Mouse (Mus musculus) midbrain, embryonic 11.5 days (tissue): ENCODE measurements at regions not wholly inside any gene's neighbourhood (a gene's known extent, or its start where the extent isn't known, plus 50 kb on each side); places are given as distances from the start of the nearest gene placed in this dataset.

ENCODE experiments used
- ATAC-seq: fragments of 200-750 bp; cut with Nextera tagmentation; 2 replicates; pipeline ENCODE4 v1.8.0; 2017; ENCODE audit warnings: moderate TSS enrichment, moderate library complexity; ENCODE audit not compliant: low FRiP score
- DNase-seq: peaks from one replicate; pipeline ENCODE4 v3.0.0; 2015; ENCODE audit warnings: low spot score; ENCODE audit errors: missing footprints
- H3K27ac ChIP-seq: fragments of 300-500 bp; sonication (generic); 2 replicates; pipeline ENCODE4 v1.5.1; 2014; ENCODE audit warnings: low read depth, low read length
- H3K27me3 ChIP-seq: fragments of 300-500 bp; sonication (generic); 2 replicates; pipeline ENCODE4 v1.6.1; 2014; ENCODE audit warnings: mild to moderate bottlenecking, low read length, moderate library complexity, mixed read lengths; ENCODE audit not compliant: control insufficient read depth, insufficient read depth
- H3K36me3 ChIP-seq: fragments of 300-500 bp; sonication (generic); 2 replicates; pipeline ENCODE4 v1.6.1; 2014; ENCODE audit warnings: mild to moderate bottlenecking, low read length, moderate library complexity, mixed read lengths; ENCODE audit not compliant: control insufficient read depth, insufficient read depth
- H3K4me1 ChIP-seq: fragments of 300-500 bp; sonication (generic); 2 replicates; pipeline ENCODE4 v1.6.1; 2014; ENCODE audit warnings: low read length; ENCODE audit not compliant: control insufficient read depth, insufficient read depth
- H3K4me2 ChIP-seq: fragments of 300-500 bp; sonication (generic); 2 replicates; pipeline ENCODE4 v1.6.1; 2014; ENCODE audit warnings: mild to moderate bottlenecking, moderate library complexity
- H3K4me3 ChIP-seq: fragments of 300-500 bp; sonication (generic); 2 replicates; pipeline ENCODE4 v1.5.1; 2014; ENCODE audit warnings: low read depth, low read length
- H3K9ac ChIP-seq: fragments of 300-500 bp; sonication (generic); 2 replicates; pipeline ENCODE4 v1.6.1; 2014; ENCODE audit warnings: low read length
- H3K9me3 ChIP-seq: fragments of 300-500 bp; sonication (generic); 2 replicates; pipeline ENCODE4 v1.6.1; 2016; ENCODE audit warnings: low read length; ENCODE audit not compliant: control insufficient read depth
- WGBS: fragments of 180-500 bp; shearing (Covaris S2); extraction: QIAGEN DNeasy Blood & Tissue Kit; methylation state at CpG from one replicate; pipeline ENCODE4 v1.1.7; 2014; 5-methylcytosine and 5-hydroxymethylcytosine counted together

DNA sequence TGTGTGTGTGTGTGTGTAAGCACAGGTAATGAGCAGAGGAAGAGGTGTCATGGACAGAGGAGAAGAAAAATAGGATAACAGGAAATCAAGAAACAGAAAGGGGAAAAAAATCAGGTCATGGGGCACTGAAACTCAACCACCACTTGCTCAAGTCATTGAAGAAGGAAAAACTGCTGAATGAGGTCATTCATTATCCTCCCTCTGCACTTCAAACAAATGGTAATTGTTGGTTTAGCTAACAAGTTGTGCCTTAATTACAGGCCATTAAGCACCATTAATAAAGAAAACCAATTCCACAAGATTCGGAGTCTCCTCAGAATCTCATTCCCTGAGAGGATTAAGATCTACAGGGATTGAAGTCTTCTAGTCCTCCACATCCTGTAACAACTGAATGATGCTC lies 266.5 kb upstream of the Trib2 start:
- Histone ChIP-seq H3K9ac (no peak overlapping the region), H3K36me3 (no peaks in the 10 kb centered on the region), H3K27ac (no peak overlapping the region), H3K9me3 (no peaks in the 10 kb centered on the region), H3K4me1 (no peaks in the 10 kb centered on the region), H3K27me3 (no peaks in the 10 kb centered on the region), H3K4me3 (no peak overlapping the region), H3K4me2 (no peak overlapping the region)
- WGBS, result 52% methylated on average over 1 of the region's 1 CpGs
- ATAC-seq (no peak), DNase-seq (no peak)

GRCm38 (mm10) chr12:16077215-16077614 lies 260.5 kb upstream of the Trib2 start:
- Histone ChIP-seq H3K27ac (no peak overlapping the region), H3K4me1 (no peaks in the 10 kb centered on the region), H3K9ac (no peak overlapping the region), H3K36me3 (no peaks in the 10 kb centered on the region), H3K27me3 (no peaks in the 10 kb centered on the region), H3K9me3 (no peaks in the 10 kb centered on the region), H3K4me3 (no peak overlapping the region), H3K4me2 (no peak overlapping the region)
- ATAC-seq (no peak), DNase-seq (no peak)
- WGBS, result 88% methylated on average over 1 of the region's 1 CpGs

DNA sequence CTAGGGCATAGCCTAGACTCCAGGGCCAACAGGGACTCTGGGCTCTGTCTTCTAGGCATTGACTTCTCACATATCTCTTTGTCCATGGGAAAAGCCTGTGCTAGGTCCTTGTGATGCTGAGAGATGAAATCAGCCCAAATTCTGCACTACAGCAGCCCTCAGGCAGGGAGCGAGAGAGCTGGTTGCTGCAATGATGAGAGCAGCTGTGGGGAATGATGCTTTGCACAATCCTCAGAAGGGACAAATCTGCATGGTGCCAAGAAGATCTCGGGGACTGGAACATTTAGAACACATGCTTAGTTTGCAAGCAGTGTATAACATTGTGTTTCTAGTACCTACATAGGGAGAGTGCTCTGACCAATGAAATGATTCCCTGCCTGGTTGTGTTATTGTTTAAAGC lies 259.2 kb upstream of the Trib2 start:
- Histone ChIP-seq H3K36me3 (no peaks in the 10 kb centered on the region), H3K4me3 (no peak overlapping the region), H3K9me3 (no peaks in the 10 kb centered on the region), H3K27me3 (no peaks in the 10 kb centered on the region), H3K4me1 (no peaks in the 10 kb centered on the region), H3K4me2 (no peak overlapping the region), H3K9ac (no peak overlapping the region), H3K27ac (no peak overlapping the region)
- no peak for DNase-seq
- ATAC-seq, result no peak
- WGBS, result 86% methylated on average over 2 of the region's 2 CpGs

GRCm38 (mm10) chr12:16068940-16069339 lies 252.2 kb upstream of the Trib2 start:
- Histone ChIP-seq H3K27ac (no peak overlapping the region), H3K36me3 (no peaks in the 10 kb centered on the region), H3K4me3 (no peak overlapping the region), H3K4me1 (no peaks in the 10 kb centered on the region), H3K4me2 (no peak overlapping the region), H3K9ac (no peak overlapping the region), H3K27me3 (no peaks in the 10 kb centered on the region), H3K9me3 (no peaks in the 10 kb centered on the region)
- ATAC-seq (no peak), DNase-seq (no peak)
- 92% methylated on average over 13 of the region's 13 CpGs for WGBS

DNA sequence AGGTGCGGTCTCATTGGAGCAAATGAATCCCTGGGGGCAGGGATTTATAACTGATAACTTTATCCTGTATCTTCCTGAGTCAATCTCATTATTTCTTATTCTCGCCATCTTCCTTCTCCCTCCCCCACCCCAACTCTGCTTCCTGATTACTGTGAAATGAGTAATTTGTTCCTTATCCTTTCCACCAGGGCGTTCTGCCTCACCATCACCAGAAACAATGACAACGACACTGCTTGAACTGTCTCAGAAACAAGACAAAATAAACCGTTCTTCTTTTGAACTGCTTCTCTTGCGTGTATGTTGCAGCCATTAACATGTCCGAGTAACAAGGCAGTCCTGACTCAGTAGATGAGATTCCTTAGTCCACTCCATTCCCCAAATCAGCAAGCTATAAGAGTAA lies 246.0 kb upstream of the Trib2 start:
- WGBS, result 93% methylated on average over 7 of the region's 7 CpGs

DNA sequence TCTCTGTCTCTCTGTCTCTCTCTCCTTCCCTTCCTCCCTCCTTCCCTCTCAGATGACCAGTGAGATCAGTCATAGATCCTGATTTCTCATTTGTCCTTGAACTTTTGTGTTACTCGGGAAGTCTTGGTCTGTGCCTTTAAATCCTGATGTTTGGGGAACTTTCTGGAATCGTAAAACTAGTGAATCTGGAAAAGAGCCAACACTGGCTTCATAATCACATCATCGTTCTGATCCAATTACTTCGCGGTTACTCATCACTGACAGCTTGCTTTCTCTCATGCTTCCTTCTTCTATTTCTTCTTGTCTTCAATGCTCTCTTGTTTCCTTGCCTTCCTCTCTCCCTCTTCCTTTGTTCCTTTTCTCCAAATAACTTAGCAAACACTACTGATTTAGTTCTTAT lies 243.7 kb upstream of the Trib2 start:
- no peak overlapping the region for H3K4me3 ChIP-seq
- H3K36me3 ChIP-seq, result no peaks in the 10 kb centered on the region
- no peaks in the 10 kb centered on the region for H3K27me3 ChIP-seq
- no peak for ATAC-seq
- no peaks in the 10 kb centered on the region for H3K9me3 ChIP-seq
- no peak overlapping the region for H3K4me2 ChIP-seq
- no peak for DNase-seq
- H3K4me1 ChIP-seq, result no peaks in the 10 kb centered on the region
- no peak overlapping the region for H3K9ac ChIP-seq
- H3K27ac ChIP-seq, result no peak overlapping the region
- 92% methylated on average over 5 of the region's 5 CpGs for WGBS

More for the DNA sequence above, 246.0 kb upstream of the Trib2 start:
- DNase-seq (no peak), ATAC-seq (no peak)
- Histone ChIP-seq H3K4me1 (no peaks in the 10 kb centered on the region), H3K9ac (no peak overlapping the region), H3K36me3 (no peaks in the 10 kb centered on the region), H3K27ac (no peak overlapping the region), H3K4me3 (no peak overlapping the region), H3K4me2 (no peak overlapping the region), H3K27me3 (no peaks in the 10 kb centered on the region), H3K9me3 (no peaks in the 10 kb centered on the region)

DNA sequence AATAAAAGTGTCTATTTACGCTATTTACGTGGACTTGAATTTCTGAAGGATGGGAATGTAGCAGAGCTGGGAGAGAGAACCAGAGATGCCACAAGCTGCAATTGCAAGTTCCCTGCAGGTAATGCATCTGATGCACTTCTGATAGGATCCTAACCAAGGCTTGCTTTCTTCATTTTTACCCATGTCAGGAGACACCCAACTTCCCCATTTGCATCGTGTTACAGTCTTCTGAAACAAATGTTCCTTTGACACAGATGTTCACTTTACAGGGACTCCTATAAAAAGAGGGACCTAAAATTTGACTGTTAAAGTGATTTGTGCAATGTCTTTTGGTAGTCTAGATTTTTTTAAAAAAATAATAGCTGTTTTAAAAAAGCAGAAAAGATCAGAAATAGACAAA lies 241.5 kb upstream of the Trib2 start:
- 86% methylated on average over 3 of the region's 3 CpGs for WGBS
- H3K4me3 ChIP-seq, result no peak overlapping the region
- no peaks in the 10 kb centered on the region for H3K9me3 ChIP-seq
- H3K4me1 ChIP-seq, result no peaks in the 10 kb centered on the region
- ATAC-seq, result no peak
- no peaks in the 10 kb centered on the region for H3K36me3 ChIP-seq
- no peaks in the 10 kb centered on the region for H3K27me3 ChIP-seq
- no peak overlapping the region for H3K4me2 ChIP-seq
- H3K27ac ChIP-seq, result no peak overlapping the region
- no peak overlapping the region for H3K9ac ChIP-seq
- DNase-seq, result no peak

- WGBS, result 91% methylated on average over 2 of the region's 2 CpGs
- no peak overlapping the region for H3K27ac ChIP-seq
- no peak for DNase-seq
- no peak overlapping the region for H3K4me3 ChIP-seq
- no peaks in the 10 kb centered on the region for H3K4me1 ChIP-seq
- no peak overlapping the region for H3K9ac ChIP-seq
- H3K4me2 ChIP-seq, result no peak overlapping the region
- ATAC-seq, result no peak
- no peaks in the 10 kb centered on the region for H3K9me3 ChIP-seq
- no peaks in the 10 kb centered on the region for H3K27me3 ChIP-seq
- no peaks in the 10 kb centered on the region for H3K36me3 ChIP-seq
These were observed 240.1 kb upstream of the Trib2 start for GRCm38 (mm10) chr12:16056831-16057230.

GRCm38 (mm10) chr12:16056216-16056615 lies 239.5 kb upstream of the Trib2 start:
- ATAC-seq, result no peak

GRCm38 (mm10) chr12:16054591-16054990 lies 237.9 kb upstream of the Trib2 start:
- Histone ChIP-seq H3K4me2 (no peak overlapping the region), H3K27me3 (no peaks in the 10 kb centered on the region), H3K9me3 (no peaks in the 10 kb centered on the region), H3K36me3 (no peaks in the 10 kb centered on the region), H3K27ac (no peak overlapping the region), H3K9ac (no peak overlapping the region), H3K4me3 (no peak overlapping the region), H3K4me1 (no peaks in the 10 kb centered on the region)
- no peak for ATAC-seq
- 80% methylated on average over 2 of the region's 2 CpGs for WGBS
- no peak for DNase-seq

More at GRCm38 (mm10) chr12:16056216-16056615, 239.5 kb upstream of the Trib2 start:
- no peak overlapping the region for H3K27ac ChIP-seq
- H3K4me3 ChIP-seq, result no peak overlapping the region
- no peaks in the 10 kb centered on the region for H3K9me3 ChIP-seq
- H3K27me3 ChIP-seq, result no peaks in the 10 kb centered on the region
- no peak overlapping the region for H3K4me2 ChIP-seq
- H3K9ac ChIP-seq, result no peak overlapping the region
- DNase-seq, result no peak
- H3K36me3 ChIP-seq, result no peaks in the 10 kb centered on the region
- 79% methylated on average over 1 of the region's 1 CpGs for WGBS
- no peaks in the 10 kb centered on the region for H3K4me1 ChIP-seq
